Mouse (Mus musculus) gastrocnemius, adult 8-10 months (tissue): ENCODE results near the gene Gm428. TPM values are rescaled to one million over a fixed set of nuclear protein-coding genes. Genes with fewer than 3 reads are reported as not detected.
"Not testable (repeated sequence)": the region's sequence is repeated elsewhere in the genome, so short reads cannot be mapped to it uniquely, and the experiment has no call there.

ENCODE experiments used
- DNase-seq, 2 experiments: peaks; one replicate each; pipeline ENCODE4 v3.0.0; 2022; ENCODE audit warnings: low spot score in 2 of 2
- total RNA-seq, 4 experiments: library from RNA; stranded (reverse); gene quantifications; 2 replicates each; pipeline ENCODE4 v1.2.4; 2022

Gm428 gene
- not detected for total RNA-seq

DNA sequence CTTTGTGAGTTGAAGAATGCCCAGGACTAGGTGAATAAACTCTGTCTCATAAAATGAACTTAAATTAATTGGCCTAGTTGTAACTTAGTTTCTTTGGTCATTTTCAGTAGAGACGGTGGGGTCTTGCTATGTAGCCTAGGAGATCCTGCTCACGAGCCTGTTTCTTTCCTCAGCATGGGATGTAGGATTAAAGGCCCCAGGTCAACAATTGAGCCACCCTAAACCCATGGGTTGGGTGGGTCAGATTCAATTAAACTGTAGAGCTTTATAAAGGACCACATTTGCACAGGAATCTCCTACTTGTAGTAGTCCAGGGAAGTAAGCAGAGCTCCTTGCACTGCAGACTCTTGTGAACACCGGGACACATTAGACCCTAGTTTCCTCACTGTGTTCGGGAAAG is at the start of gene Gm428:
Gene Gm428 (plus strand): TSS at position 301 of the 400 bp plus-strand sequence.
- DNase-seq: not testable (repeated sequence)

DNA sequence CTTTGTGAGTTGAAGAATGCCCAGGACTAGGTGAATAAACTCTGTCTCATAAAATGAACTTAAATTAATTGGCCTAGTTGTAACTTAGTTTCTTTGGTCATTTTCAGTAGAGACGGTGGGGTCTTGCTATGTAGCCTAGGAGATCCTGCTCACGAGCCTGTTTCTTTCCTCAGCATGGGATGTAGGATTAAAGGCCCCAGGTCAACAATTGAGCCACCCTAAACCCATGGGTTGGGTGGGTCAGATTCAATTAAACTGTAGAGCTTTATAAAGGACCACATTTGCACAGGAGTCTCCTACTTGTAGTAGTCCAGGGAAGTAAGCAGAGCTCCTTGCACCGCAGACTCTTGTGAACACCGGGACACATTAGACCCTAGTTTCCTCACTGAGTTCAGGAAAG is 45.5 kb upstream of the Gm428 start, which contains the start of gene Gm11236:
Gene Gm11236 (plus strand): TSS at position 301 of the 400 bp plus-strand sequence.
- DNase-seq: not testable (repeated sequence)

DNA sequence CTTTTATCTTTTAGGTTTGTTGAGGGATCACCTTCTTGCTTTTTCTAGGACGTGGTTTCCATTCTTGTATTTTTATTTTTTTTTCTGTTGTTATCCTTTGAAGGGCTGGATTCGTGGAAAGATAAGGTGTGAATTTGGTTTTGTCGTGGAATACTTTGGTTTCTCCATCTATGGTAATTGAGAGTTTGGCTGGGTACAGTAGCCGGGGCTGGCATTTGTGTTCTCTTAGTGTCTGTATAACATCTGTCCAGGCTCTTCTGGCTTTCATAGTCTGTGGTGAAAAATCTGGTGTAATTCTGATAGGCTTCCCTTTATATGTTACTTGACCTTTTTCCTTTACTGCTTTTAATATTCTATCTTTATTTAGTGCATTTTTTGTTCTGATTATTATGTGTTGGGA is 21.5 kb upstream of the Gm428 start:
- not testable (repeated sequence) for DNase-seq

DNA sequence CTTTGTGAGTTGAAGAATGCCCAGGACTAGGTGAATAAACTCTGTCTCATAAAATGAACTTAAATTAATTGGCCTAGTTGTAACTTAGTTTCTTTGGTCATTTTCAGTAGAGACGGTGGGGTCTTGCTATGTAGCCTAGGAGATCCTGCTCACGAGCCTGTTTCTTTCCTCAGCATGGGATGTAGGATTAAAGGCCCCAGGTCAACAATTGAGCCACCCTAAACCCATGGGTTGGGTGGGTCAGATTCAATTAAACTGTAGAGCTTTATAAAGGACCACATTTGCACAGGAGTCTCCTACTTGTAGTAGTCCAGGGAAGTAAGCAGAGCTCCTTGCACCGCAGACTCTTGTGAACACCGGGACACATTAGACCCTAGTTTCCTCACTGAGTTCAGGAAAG is 15.3 kb upstream of the Gm428 start, which contains the start of gene Gm11239:
Gene Gm11239 (plus strand): TSS at position 301 of the 400 bp plus-strand sequence.
- DNase-seq: not testable (repeated sequence)

DNA sequence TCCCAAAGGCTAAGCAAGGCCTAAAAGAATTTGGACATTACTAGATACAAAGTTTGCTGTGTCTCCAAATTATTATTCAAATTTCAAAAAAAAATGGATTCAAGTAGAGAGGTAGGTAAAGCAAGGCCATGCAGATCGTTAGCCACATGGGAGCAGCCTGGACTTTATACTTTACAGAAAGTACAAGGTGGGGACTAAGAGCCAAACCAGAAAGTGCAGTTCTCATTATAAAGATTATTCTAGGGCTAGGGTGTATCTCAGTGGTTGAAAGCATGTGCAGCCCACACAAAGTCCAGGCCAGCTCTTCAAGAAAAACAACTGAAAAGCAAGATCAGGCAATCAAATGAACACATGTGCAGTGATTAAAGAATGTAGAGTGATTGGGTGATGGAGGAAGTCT is 35.4 kb downstream of the Gm428 start:
- no peak for DNase-seq

DNA sequence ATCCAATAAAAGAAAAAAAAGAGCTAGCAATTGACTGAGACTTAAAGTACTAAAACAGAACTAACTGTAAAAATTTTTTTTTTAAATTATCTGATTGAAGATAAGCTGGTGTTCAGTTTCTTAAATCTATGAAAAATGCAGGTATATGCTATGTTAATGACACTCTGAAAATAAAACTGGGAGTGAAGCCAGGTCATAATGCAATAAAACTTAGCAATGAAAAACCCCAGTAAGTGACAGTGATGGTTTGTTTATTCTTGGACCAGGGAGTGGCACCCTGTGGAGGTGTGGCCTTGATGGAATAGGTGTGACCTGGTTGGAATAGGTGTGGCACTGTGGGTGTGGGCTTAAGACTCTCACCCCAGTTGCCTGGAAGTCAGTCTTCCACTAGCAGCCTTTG is 36.5 kb downstream of the Gm428 start:
- no peak for DNase-seq

Other genes with a start within 250 kb of the Gm428 start
- gene Gm11238, start 75.6 kb upstream of the Gm428 start, total RNA-seq: not detected
- gene Gm11237, start 60.5 kb upstream of the Gm428 start, total RNA-seq: not detected
- not detected for gene Gm11236, start 45.4 kb upstream of the Gm428 start, total RNA-seq
- not detected for gene Gm11239, start 15.2 kb upstream of the Gm428 start, total RNA-seq
- gene Rasef, start 107.5 kb downstream of the Gm428 start, total RNA-seq: not detected
- not detected for gene Gm11758, start 192.8 kb downstream of the Gm428 start, total RNA-seq
- not detected for gene Gm11757, start 207.6 kb downstream of the Gm428 start, total RNA-seq
- gene Gm13871, start 222.4 kb downstream of the Gm428 start, total RNA-seq: not detected
- gene Gm11756, start 237.2 kb downstream of the Gm428 start, total RNA-seq: 1 to 10 TPM in 3 of 4 experiments, under 1 TPM in 1; 0.78 to 1.9 (median 1.2) TPM